Mouse (Mus musculus): Measurements from ENCODE around the gene Tmc8. TPM values are rescaled to one million over a fixed set of nuclear protein-coding genes. Genes with fewer than 3 reads are reported as not detected.

The Tmc8 gene
- polyA plus RNA-seq, 1 experiment from 2014 or later, result 3.7 TPM

Other genes starting within 250 kb of the Tmc8 start
- gene Tnrc6c, start 127.8 kb upstream of the Tmc8 start, polyA plus RNA-seq (2015; fragmentation: Nextera tagmentation; extraction: Ambion mirVana), result 10.2 and 10.5 TPM in 2 replicates
- 31.6 and 36.8 TPM in 2 replicates for gene Tmc6, start 122 bp downstream of the Tmc8 start, polyA plus RNA-seq (2015; fragmentation: Nextera tagmentation; extraction: Ambion mirVana)
- gene 6030468B19Rik, start 15.6 kb downstream of the Tmc8 start, polyA plus RNA-seq (2015; fragmentation: Nextera tagmentation; extraction: Ambion mirVana), result 2.5 and 4.7 TPM in 2 replicates
- gene Gm20708, start 27.6 kb downstream of the Tmc8 start, polyA plus RNA-seq (2015; fragmentation: Nextera tagmentation; extraction: Ambion mirVana), result 0.16 and 0.68 TPM in 2 replicates
- 129 and 157 TPM in 2 replicates for gene Syngr2, start 27.6 kb downstream of the Tmc8 start, polyA plus RNA-seq (2015; fragmentation: Nextera tagmentation; extraction: Ambion mirVana)
- gene Afmid, start 43.8 kb downstream of the Tmc8 start, polyA plus RNA-seq (2015; fragmentation: Nextera tagmentation; extraction: Ambion mirVana), result 6.8 and 8.5 TPM in 2 replicates
- gene Tk1, start 44.0 kb downstream of the Tmc8 start, polyA plus RNA-seq (2015; fragmentation: Nextera tagmentation; extraction: Ambion mirVana), result 120 and 128 TPM in 2 replicates
- 230 and 247 TPM in 2 replicates for gene Birc5, start 67.2 kb downstream of the Tmc8 start, polyA plus RNA-seq (2015; fragmentation: Nextera tagmentation; extraction: Ambion mirVana)
- not detected in 2 replicates for gene Tmem235, start 78.7 kb downstream of the Tmc8 start, polyA plus RNA-seq (2015; fragmentation: Nextera tagmentation; extraction: Ambion mirVana)
- gene Tha1, start 91.4 kb downstream of the Tmc8 start, polyA plus RNA-seq (2015; fragmentation: Nextera tagmentation; extraction: Ambion mirVana), result 6.8 and 8.2 TPM in 2 replicates
- gene Socs3, start 188.0 kb downstream of the Tmc8 start, polyA plus RNA-seq (2015; fragmentation: Nextera tagmentation; extraction: Ambion mirVana), result 16.1 and 17.4 TPM in 2 replicates
- gene Pgs1, start 204.2 kb downstream of the Tmc8 start, polyA plus RNA-seq (2015; fragmentation: Nextera tagmentation; extraction: Ambion mirVana), result 32.1 and 37.1 TPM in 2 replicates

Measured in stomach, embryonic 16.5 days (tissue).